Mouse (Mus musculus) ovary, adult 18-20 months (tissue): ENCODE measurements around the gene Ucn3.
"Not testable (repeated sequence)": the region's sequence is repeated elsewhere in the genome, so short reads cannot be mapped to it uniquely, and the experiment has no call there.

Experiments
- DNase-seq: peaks from one replicate; pipeline ENCODE4 v3.0.0; 2022; ENCODE audit warnings: low spot score, mixed read lengths

Ucn3 gene

GRCm38 (mm10) chr13:3945249-3945648 is at the start of gene Ucn3:
TSS of gene Ucn3 (minus strand) at chr13:3945349.
- DNase-seq = no peak

- no peak for DNase-seq
Observed at GRCm38 (mm10) chr13:3992081-3992480, 46.9 kb upstream of the Ucn3 start.

DNA sequence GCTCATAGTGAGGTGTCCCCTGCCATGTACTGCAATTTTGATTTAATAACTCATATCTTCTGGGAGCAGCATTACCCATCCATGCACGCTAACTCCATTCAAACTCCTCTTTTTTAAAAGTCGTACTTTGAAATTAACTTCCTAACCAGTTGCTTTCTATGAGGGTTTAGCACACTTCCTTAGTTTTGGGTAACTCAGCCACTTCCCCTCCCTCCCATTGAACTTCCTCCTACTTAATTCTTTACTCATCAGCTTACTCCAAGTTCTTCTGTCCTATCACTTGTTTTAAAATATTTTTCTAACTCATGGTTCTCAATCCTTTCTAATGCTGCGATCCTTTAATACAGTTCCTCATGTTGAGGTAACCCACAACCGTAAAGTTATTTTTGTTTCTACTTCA is 23.7 kb upstream of the Ucn3 start:
- DNase-seq = no peak

GRCm38 (mm10) chr13:3951198-3951914 is 6.2 kb upstream of the Ucn3 start:
- DNase-seq = no peak

DNA sequence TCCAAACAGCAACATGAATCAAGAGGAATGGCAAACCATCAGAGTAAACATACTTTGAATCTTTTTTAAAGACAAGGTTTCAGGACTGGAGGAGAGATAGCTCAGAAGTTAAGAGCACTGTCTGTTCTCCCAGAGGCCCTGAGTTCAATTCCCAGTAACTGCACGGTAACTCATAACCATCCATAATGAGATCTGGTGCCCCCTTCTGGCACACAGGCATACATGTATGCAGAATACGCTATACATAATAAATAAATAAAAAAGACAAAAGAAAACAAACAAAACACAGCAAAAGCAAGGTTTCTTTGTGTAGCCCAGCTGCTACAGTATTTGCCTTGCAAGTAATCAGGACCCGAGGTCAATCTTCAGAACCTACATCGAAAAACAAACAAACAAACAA is 4.3 kb upstream of the Ucn3 start:
- no peak for DNase-seq

DNA sequence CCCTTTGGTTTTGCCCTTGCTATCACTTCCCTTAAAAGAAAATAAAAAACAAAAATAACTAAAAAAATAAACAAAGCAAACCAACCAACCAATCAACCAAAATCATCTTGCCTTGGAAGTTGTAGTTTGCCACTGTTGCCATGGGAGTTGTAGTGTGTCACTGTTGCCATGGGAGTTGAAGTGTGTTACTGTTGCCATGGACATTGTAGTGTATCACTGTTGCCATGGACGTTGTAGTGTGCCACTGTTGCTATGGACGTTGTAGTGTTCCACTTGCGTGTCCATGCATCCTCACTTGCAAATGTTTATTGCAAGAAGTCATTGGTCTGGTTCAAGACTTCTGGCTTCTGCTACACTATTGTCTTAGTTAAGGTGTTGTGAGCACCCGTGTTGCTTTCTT is 2.1 kb upstream of the Ucn3 start:
- DNase-seq = no peak

- DNase-seq = no peak
Observed at GRCm38 (mm10) chr13:3944699-3945098, 450 bp downstream of the Ucn3 start.

GRCm38 (mm10) chr13:3926046-3926445 is 19.1 kb downstream of the Ucn3 start:
- DNase-seq = no peak

DNA sequence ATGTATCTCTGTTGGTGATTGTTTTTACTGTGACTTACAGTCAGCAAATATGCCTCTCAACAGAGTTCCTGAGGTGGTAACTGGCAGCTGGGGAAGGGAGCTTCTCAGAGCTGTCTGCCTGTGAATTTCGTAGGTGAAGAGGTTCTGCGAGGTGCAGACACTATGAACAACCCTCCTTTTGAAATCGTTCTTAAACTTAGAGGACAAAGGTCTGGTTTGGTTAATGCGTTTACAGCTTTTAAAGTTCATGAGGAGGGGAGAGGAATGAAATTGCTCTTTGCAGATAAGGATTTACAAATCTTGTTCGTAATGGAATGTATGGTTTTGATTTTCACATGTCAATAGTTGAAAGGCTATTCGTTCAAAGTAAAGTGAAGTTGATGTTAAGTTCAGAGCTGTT is 19.5 kb downstream of the Ucn3 start:
- no peak for DNase-seq

GRCm38 (mm10) chr13:3924483-3924882 is 20.7 kb downstream of the Ucn3 start:
- DNase-seq = no peak

DNA sequence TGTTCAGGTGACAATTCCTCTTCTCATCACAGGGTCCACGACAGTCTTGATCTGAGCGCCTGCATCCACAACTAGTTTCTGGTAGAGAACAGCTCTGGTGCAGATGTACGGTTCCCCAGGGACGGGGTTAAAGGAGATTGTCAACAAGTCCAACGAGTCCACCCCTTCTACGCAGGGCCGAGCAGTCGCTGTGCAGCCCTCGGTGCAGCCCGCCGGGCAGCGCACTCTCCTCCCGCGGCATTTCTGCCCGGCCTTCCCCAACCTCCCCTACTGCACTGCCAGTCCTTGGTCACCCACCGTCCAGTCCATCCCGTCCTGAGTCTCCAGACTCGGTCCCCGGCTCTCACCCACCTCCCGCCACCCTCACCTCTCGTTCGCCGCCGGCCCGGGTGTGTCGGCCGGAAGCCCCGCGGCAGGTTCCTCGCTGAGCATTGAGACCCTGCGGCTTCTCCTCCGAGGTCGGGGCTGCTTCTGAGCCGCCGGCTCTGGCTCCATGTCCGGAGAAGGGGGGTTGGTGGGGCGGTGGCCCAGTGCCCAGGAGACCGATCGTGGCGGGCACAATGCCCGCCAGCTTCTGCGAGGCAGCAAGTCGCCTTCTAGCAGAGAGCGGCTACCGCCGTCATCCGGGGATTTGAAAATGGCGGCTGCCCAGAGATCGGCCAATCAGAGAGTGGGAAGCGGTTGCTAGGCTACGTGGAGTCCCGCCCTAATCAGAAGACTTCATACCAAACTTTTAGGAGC is 27.4 kb downstream of the Ucn3 start, which contains the start of the genes Net1 and Tubal3:
Gene Net1 (minus strand): TSS at position 650 of the 741 bp plus-strand sequence.
Gene Tubal3 (plus strand): TSS at position 704 of the 741 bp plus-strand sequence.
- peak; percentile 74 for DNase-seq

DNA sequence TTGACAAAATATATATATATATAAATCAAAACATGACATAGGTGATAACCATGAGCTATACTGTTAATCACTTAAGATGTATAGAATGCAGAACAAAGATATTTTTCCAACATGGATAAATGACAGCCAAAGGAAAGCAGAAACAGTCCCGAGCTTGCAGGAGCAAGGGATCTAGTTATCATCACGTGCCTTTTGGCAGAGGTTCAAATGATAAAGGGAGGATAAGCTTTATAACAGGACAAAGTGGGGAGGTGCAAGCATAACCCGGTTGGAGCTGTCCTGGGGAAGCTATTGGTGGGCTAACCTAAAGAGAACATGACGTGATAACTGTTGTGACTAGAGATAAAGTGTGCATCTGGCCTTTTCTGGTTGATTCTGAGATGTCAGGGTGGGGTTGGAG is 31.6 kb downstream of the Ucn3 start:
- no peak for DNase-seq

GRCm38 (mm10) chr13:3910356-3910755 is 34.8 kb downstream of the Ucn3 start:
- DNase-seq = no peak

DNA sequence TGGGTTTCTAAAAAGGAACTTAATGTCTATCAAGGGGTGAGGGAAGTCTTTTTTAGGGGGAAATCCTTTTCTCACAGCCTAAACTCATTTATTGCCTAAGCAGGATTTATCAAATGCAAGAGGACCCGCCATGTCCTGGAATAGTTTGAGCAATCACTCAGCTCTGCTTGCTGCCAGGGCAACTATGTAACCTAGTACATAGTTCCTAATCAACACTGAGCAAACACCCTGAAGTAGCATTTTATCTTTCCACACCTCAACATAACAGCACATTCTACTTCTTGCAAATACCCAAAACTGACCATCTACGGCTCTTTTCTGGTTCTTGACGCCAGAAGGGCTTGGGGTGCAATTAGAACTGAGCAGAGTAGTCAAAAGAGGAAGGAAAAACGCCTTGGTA is 36.9 kb downstream of the Ucn3 start:
- no peak for DNase-seq

- no peak for DNase-seq
Observed at GRCm38 (mm10) chr13:3907151-3907696, 37.9 kb downstream of the Ucn3 start.

- DNase-seq = no peak
Observed at GRCm38 (mm10) chr13:3899301-3899700, 45.8 kb downstream of the Ucn3 start.

DNA sequence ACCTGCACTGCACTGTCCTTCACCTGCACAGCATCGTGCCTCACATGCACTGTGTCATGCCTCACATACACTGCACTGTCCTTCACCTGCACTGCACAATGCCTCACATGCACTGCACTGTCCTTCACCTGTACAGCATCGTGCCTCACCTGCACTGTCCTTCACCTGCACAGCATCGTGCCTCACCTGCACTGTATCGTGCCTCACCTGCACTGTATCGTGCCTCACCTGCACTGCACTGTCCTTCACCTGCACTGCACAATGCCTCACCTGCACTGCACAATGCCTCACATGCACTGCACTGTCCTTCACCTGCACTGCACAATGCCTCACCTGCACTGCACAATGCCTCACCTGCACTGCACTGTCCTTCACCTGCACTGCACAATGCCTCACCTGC is 46.9 kb downstream of the Ucn3 start:
- not testable (repeated sequence) for DNase-seq

DNA sequence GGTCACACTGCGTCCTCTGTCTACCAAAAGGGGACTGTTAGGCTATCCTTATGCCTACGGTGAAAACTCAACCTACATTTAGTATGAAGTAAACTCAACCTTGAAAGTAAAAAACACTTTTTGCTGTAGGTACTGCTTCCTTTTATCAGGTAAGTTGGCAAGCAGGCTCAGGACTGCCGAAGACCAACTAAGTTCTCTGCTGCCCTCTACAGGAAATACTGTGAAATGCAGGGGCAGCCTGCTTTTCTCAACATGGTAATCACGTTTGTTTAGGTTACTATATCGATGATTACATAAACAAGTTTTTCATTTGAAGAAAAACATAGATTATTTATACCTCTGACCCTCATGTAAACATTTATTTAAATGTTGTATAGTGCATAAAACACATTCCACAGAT is 48.2 kb downstream of the Ucn3 start:
- peak; percentile 18 for DNase-seq

GRCm38 (mm10) chr13:3896032-3896431 is 49.1 kb downstream of the Ucn3 start:
- no peak for DNase-seq

DNA sequence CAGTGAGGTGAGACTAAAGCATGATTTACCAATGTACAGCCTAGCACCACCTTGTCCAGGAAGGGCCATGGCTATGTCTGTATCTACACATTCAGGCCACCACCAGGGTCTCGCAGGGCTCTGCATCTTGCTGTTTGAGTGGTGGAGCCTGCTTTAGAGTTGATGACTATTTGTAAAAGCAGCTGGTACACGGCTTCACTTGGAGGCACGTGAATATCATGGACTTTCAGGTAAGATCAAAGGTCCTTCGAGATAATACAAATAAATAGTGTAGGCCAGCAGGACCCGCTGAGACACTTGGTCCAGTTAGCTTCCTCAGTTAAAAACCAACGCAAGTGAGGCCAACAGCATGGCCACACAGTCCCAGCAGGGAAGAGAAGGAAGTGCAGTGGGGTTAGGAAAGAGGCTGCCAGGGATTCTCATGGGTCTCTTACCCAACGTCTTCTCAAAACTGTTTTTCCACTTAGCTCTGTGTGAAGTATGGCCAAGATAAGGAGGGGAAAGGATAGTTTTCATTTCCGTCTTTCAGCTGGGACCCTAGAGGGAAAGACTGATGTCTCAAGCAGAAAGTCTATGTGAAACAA is 49.7 kb downstream of the Ucn3 start:
- DNase-seq = no peak

- DNase-seq = no peak
Observed at GRCm38 (mm10) chr13:3894549-3894948, 50.6 kb downstream of the Ucn3 start.

- peak; percentile 89 for DNase-seq
Observed at GRCm38 (mm10) chr13:3893126-3893734, 51.9 kb downstream of the Ucn3 start.
